Mouse (Mus musculus): ENCODE data around the gene Smim24.

GRCm38 (mm10) chr10:81417227-81418215 lies 24.7 kb downstream of the Smim24 start:
- 0 out of 2 replicates have a peak, but pooled peaks have one; percentile 24 for TF ChIP-seq POLR2A (IDR thresholded peaks at IDR 0.05; ENCODE audit: insufficient read depth, low read depth, low read length)
- TF ChIP-seq CTCF (IDR thresholded peaks at IDR 0.05; ENCODE audit: insufficient read depth, low read depth, low read length) = no peak
